Mouse (Mus musculus) layer of hippocampus, adult 11-12 months (tissue): Measurements from ENCODE around the gene Cox8c.

Source experiments
- DNase-seq: peaks from one replicate; pipeline ENCODE4 v3.0.0; 2022; ENCODE audit warnings: low spot score

Cox8c gene

GRCm38 (mm10) chr12:102899091-102899490 is at the start of gene Cox8c:
TSS of gene Cox8c (plus strand) at chr12:102899316.
- DNase-seq, result no peak

- DNase-seq, result no peak
Measured at GRCm38 (mm10) chr12:102860806-102861205, 38.3 kb upstream of the Cox8c start.

GRCm38 (mm10) chr12:102869802-102870201 is 29.3 kb upstream of the Cox8c start:
- no peak for DNase-seq

- DNase-seq, result no peak
Measured at GRCm38 (mm10) chr12:102870527-102870926, 28.6 kb upstream of the Cox8c start.

- DNase-seq, result peak; percentile 34
Measured at GRCm38 (mm10) chr12:102877301-102878030, 21.6 kb upstream of the Cox8c start.

- DNase-seq, result peak; percentile 97
Measured at GRCm38 (mm10) chr12:102878031-102878823, 20.9 kb upstream of the Cox8c start, which contains the start of gene Btbd7. TSS of gene Btbd7 (minus strand) at chr12:102878471.

- no peak for DNase-seq
Measured at GRCm38 (mm10) chr12:102878901-102879300, 20.2 kb upstream of the Cox8c start.

GRCm38 (mm10) chr12:102885735-102886134 is 13.4 kb upstream of the Cox8c start:
- peak; percentile 51 for DNase-seq

GRCm38 (mm10) chr12:102887366-102887765 is 11.8 kb upstream of the Cox8c start:
- no peak for DNase-seq

GRCm38 (mm10) chr12:102888568-102888967 is 10.5 kb upstream of the Cox8c start:
- DNase-seq, result no peak

GRCm38 (mm10) chr12:102908191-102908590 is 9.1 kb downstream of the Cox8c start:
- DNase-seq, result peak; percentile 30

- DNase-seq, result no peak
Measured at GRCm38 (mm10) chr12:102916073-102916472, 17.0 kb downstream of the Cox8c start.

GRCm38 (mm10) chr12:102929764-102930163 is 30.6 kb downstream of the Cox8c start:
- DNase-seq, result no peak

GRCm38 (mm10) chr12:102930335-102930734 is 31.2 kb downstream of the Cox8c start:
- no peak for DNase-seq

- no peak for DNase-seq
Measured at GRCm38 (mm10) chr12:102930789-102931188, 31.7 kb downstream of the Cox8c start.

GRCm38 (mm10) chr12:102935892-102936291 is 36.8 kb downstream of the Cox8c start:
- DNase-seq, result no peak

GRCm38 (mm10) chr12:102945571-102945970 is 46.5 kb downstream of the Cox8c start:
- no peak for DNase-seq

- DNase-seq, result no peak
Measured at GRCm38 (mm10) chr12:102947826-102948225, 48.7 kb downstream of the Cox8c start.

- peak; percentile 82 for DNase-seq
Measured at GRCm38 (mm10) chr12:102948778-102949394, 49.8 kb downstream of the Cox8c start, which contains the start of gene Unc79. TSS of gene Unc79 (plus strand) at chr12:102948859.

- DNase-seq, result peak; percentile 66
Measured at GRCm38 (mm10) chr12:102949395-102950208, 50.5 kb downstream of the Cox8c start.
